Mouse (Mus musculus) frontal cortex, postnatal 36 days (tissue): Measurements from ENCODE around the gene Klrb1a.

Source experiments
- DNase-seq, 2 experiments: peaks; one replicate each; pipeline ENCODE4 v3.0.0; 2022; ENCODE audit warnings: low spot score in 2 of 2

Klrb1a gene

GRCm38 (mm10) chr6:128602026-128602425, 21.3 kb downstream of the Klrb1a start:
- DNase-seq, result no peak

- no peak for DNase-seq
These were observed 23.8 kb downstream of the Klrb1a start for GRCm38 (mm10) chr6:128599555-128599954.

- DNase-seq, result no peak
These were observed 24.9 kb downstream of the Klrb1a start for GRCm38 (mm10) chr6:128598256-128599047.

GRCm38 (mm10) chr6:128597121-128597522, 26.2 kb downstream of the Klrb1a start:
- peak; percentile 31 to 55 for DNase-seq

GRCm38 (mm10) chr6:128594651-128595050, 28.7 kb downstream of the Klrb1a start:
- DNase-seq, result no peak

GRCm38 (mm10) chr6:128589426-128589825, 33.9 kb downstream of the Klrb1a start:
- no peak for DNase-seq

- DNase-seq, result no peak
These were observed 35.7 kb downstream of the Klrb1a start for GRCm38 (mm10) chr6:128587619-128588018.

- DNase-seq, result no peak
These were observed 37.6 kb downstream of the Klrb1a start for GRCm38 (mm10) chr6:128585642-128586245.

- DNase-seq, result no peak
These were observed 39.2 kb downstream of the Klrb1a start for GRCm38 (mm10) chr6:128584070-128584660.

GRCm38 (mm10) chr6:128581508-128581907, 41.8 kb downstream of the Klrb1a start, which contains the start of gene A2ml1:
Gene A2ml1, minus strand, starts transcription at chr6:128581608.
- no peak for DNase-seq

- DNase-seq, result no peak
These were observed 46.0 kb downstream of the Klrb1a start for GRCm38 (mm10) chr6:128577301-128577700.

- DNase-seq, result no peak
These were observed 56.7 kb downstream of the Klrb1a start for GRCm38 (mm10) chr6:128566589-128566988.
